Mouse (Mus musculus) mesoderm, embryonic 11.5 days (tissue): ENCODE data around the gene Ptprh.
A peak's percentile ranks its signal among the peaks of the same experiment; 100 is the strongest.
"Not testable (repeated sequence)": the region's sequence is repeated elsewhere in the genome, so short reads cannot be mapped to it uniquely, and the experiment has no call there.

ENCODE experiments used
- DNase-seq: peaks from one replicate; pipeline ENCODE4 v3.0.0-alpha.2; 2012; ENCODE audit warnings: low read depth, low spot score

Ptprh gene

DNA sequence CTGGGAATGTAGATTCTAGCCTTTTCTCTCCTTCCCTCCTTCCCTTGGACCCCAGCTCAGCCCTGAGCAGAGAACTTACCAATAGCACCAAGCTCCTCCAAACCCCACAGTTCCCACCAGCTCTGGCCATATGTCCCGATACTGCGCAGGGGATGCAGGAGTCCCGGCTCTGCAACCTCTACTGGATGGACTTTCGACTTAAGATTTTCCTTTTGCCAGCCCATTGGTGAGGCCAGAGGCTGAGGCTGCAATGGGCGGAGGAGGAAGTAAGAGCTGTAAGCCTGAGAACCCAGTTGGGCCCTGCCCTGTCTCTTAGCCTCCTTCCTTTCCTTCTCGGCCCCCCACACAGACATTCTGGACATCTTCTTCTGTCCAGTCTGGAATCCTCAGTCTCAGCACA is 872 bp downstream of the Ptprh start:
- no peak for DNase-seq

DNA sequence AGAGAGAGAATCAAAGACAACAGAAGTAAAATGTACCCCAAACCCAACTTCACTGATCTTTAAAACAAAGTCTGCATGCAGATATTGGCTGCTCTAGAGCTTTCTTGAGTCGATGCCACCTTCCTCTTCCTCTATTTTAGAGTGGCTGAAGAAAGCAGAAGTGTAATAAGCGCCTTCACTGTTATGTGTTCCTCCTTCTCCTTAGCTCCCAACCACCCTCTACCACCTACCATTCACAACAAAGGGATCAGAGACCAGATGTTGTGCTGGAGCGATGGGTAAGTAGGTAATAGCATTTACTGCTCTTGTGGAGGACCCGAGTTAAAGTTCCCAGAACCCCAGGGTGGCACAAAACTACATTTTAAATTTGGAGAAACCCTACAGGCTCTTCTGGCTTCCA is 6.8 kb downstream of the Ptprh start:
- DNase-seq = not testable (repeated sequence)

DNA sequence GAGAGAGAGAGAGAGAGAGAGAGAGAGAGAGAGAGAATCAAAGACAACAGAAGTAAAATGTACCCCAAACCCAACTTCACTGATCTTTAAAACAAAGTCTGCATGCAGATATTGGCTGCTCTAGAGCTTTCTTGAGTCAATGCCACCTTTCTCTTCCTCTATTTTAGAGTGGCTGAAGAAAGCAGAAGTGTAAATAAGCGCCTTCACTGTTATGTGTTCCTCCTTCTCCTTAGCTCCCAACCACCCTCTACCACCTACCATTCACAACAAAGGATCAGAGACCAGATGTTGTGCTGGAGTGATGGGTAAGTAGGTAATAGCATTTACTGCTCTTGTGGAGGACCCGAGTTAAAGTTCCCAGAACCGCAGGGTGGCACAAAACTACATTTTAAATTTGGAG is 22.4 kb downstream of the Ptprh start:
- DNase-seq = not testable (repeated sequence)

DNA sequence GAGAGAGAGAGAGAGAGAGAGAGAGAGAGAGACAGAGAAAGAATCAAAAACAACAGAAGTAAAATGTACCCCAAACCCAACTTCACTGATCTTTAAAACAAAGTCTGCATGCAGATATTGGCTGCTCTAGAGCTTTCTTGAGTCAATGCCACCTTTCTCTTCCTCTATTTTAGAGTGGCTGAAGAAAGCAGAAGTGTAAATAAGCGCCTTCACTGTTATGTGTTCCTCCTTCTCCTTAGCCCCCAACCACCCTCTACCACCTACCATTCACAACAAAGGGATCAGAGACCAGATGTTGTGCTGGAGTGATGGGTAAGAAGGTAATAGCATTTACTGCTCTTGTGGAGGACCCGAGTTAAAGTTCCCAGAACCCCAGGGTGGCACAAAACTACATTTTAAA is 31.5 kb downstream of the Ptprh start:
- DNase-seq = not testable (repeated sequence)

DNA sequence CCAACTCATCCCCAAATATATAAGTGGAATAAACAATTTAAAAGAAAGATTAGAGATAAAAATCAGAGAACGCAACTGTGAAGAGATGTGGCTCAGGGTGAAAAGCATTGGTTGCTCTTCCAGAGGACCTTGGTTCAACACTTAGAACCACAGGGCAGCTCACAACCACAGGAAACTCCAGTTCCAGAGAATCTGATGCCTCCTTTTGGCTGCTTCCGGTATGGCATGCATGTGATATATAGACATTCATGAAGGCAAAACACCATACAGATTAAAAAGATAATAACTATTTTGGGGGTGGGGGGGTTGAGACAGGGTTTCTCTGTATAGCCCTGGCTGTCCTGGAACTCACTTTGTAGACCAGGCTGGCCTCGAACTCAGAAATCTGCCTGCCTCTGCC is 41.2 kb downstream of the Ptprh start:
- no peak for DNase-seq

DNA sequence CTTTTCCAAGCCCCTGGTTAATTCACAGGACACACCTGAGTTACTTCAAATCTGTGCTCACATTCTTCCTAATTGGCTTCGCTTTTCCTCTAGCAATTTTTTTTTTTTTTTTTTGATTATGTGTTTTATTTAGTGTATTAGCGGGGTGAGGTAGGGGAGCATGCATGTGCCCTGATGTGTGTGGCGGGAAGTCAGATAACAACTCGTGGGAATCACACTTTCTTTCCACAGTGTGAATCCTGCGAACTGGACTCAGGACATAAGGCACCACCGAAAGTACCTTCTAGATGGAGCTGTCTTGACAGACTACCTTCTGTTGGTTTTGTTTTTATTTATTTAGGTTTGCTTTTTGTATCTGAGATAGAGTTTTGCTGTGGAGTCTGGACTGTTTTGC is 46.7 kb downstream of the Ptprh start:
- DNase-seq = no peak

DNA sequence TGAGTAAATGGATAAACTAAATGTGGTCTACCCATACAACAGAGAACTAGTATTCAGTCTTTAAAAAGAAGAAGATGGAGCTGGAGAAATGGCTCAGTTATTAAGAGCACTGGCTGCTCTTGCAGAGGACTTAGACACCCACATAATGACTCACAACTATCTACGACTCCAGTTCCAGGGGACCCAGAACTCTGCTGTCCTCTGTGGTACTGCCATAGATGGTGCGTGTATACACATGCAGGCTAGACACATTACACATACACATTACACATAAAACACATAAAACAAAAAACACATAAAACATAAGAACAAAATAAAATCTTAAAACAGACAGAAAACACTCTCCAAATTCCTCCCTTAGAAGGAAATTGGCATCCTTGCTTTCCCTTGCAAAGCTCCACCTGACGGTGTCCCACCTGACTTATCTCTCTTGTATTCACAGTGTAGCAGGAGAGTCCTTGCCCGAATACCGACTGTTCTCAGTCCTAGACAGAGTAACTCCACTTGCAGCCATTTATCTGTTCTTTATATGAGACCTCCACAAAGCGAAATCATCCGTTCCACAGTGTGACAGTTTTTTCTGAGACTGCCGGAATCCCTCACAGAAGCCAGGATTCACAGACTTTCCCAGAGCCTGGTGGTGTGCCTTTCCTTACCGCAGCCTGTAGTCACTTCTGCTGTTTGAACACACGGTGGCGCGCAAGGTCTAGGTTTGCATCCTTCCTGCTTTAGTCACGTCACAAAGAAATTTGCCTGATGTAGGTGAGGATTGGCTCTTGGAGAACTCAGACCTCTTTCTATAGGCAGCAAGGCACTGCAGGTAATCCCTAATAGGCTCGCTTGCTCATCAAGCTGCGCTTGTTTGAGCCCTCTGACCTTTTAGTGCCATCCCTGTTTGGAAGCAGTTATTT is 47.3 kb downstream of the Ptprh start:
- DNase-seq = peak; percentile 91

DNA sequence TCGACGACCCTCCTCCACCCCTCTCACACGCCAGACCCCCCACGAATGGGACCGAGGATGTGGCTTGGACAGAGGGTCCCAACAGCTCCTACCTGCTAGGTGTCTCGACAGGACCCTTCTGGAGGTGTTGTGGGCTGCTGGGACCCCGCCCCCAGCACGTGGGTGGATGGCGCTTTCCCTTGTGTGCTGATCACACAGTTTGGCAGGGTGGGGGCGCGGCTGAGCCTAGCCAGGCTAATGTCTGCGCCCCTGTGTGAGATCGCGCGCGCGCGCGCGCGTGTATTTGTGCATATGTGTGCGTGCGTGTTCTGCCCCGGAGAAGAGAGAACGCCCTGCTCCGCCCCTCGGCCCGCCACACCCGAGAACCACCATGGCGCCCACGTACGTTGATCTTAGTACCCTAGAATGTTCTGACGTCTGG is 56.6 kb downstream of the Ptprh start, which contains the start of gene Syt5:
Syt5 (minus strand) TSS at position 321 of the 421 bp plus-strand sequence.
- peak; percentile 30 for DNase-seq

DNA sequence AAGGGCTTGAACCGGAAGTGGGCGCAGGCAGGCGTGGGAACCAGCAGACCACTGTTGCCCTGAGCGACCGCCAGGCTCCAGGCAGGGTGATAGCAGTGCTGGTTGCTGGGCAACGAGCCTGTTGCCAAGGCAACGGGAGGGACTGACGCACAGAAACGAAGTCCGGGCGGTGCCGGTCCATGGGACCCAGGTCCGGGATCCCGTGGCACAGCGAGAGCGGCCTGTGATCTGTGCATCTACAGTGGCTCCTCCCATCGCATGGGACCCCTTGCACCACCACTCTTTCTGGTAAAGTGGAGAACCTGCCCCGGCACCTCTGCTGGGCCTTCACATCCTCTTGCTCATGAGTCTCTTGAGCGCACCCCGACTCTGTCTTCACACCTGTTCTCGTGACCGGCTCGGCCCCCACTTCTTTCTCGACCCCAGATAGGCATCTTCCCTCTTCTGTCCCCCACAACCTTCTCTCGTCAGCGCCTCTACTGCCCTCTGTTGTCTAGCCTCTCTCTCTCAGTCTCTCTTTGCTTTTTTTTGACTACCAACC is 57.2 kb downstream of the Ptprh start:
- peak; percentile 93 for DNase-seq

DNA sequence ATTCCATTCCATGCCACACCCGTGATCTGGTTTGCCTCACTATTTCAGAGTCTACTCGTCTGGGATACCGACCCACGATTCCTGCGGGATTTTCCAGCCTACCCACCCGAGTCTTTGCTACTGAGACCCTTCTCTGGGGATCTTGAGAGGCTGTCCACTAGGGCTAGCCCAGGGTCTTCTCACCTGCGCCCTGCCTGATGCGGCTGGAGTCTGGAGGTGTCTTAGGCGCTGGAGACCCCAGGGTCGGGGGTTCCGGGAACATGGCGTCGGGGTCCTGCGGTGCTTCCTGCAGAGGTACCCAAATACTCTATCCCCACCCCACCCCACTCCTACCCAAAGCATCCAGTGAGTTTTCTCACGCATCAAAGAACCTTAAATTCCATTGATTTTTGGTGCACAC is 57.8 kb downstream of the Ptprh start:
- DNase-seq = no peak

DNA sequence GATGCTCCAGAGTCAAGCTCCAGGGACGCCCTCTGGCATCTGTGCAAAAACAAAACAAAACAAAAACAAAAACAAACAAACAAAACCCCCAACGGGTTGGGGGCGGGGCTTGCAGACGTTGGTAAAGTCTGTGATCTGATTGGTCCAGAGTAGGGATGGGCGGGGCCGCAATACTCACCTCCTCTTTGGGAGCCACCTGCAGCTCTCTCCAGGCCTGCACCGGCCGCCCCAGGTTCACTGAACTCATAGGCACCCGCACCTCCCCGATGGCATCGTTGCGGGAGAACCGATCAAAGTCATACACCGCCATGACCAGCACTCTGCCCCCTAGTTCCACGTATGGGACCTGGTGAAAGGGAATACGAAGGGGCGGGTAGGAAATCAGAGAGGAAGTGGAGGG is 61.8 kb downstream of the Ptprh start:
- DNase-seq = no peak

DNA sequence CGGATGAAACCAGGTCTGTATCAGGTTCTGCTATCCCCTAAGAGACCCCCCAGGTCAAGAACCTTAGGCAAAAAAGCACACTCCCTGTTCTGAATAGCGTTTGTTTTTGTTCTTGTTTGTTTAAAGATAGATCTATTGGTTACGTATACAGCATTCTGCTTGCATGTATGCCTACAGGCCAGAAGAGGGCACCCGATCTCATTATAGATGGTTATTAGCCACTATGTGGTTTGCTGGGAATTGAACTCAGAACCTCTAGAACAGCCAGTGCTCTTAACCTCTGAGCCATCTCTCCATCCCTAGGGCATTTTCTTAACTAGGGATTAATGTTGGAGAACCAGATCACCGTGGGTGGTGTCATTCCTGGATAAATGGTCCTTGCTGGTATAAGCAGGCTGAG is 62.5 kb downstream of the Ptprh start:
- no peak for DNase-seq

DNA sequence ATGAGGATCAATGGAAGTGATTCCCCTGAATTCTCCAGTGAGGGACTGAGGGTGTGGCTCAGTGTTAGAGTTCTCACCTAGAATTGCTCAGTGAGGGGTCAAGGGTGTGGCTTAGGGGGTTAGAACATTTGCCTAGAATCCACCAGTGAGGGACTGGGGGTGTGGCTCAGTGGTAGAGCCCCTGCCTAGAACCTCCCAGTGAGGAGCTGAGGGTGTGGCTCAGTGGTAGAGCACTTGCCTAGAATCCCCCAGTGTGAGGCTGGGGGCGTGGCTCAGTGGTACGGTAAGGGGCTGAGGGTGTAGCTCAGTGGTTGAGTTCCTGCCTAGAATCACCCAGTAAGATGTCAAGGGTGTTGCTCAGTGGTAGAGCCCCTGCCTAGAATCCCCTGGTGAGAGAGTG is 64.8 kb downstream of the Ptprh start:
- no peak for DNase-seq

DNA sequence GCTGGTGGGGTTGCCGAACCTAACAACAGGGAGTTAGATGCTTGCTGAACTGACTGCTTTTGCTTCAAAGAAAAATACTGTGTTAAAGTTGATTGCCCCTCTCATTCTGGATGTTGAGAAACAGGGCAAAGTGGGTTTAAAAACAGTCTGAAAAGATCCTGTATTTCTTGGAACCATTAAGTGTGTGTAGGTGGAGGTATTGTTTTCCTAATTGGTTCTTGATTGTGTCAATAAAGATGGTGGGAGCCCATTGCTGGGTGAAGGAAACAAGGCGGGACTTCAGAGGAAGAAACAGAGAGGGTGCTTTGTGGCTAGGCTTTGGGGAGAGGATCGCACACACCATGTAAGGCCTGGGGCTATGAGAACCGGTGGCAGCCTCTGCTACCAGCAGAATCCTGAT is 66.7 kb downstream of the Ptprh start:
- DNase-seq = no peak

DNA sequence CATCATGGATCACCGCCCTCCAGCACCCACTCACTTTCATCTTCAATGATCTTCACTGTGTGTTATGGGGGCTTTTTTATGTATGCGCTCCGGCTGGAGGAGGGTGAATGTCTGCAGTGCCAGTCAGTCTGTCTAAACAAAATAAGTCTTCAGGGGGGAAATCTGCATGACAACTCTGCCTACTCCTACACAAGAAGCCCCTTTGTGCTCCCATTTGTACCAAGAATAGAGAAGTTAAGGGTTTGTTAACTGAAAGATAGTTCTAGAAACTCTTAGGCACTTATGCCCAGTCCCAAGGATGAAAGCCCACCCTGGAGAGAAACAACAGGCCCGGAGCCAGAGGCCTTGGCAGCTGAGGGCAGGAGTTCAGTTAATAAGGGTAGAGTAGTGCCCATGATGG is 67.5 kb downstream of the Ptprh start:
- DNase-seq = no peak

DNA sequence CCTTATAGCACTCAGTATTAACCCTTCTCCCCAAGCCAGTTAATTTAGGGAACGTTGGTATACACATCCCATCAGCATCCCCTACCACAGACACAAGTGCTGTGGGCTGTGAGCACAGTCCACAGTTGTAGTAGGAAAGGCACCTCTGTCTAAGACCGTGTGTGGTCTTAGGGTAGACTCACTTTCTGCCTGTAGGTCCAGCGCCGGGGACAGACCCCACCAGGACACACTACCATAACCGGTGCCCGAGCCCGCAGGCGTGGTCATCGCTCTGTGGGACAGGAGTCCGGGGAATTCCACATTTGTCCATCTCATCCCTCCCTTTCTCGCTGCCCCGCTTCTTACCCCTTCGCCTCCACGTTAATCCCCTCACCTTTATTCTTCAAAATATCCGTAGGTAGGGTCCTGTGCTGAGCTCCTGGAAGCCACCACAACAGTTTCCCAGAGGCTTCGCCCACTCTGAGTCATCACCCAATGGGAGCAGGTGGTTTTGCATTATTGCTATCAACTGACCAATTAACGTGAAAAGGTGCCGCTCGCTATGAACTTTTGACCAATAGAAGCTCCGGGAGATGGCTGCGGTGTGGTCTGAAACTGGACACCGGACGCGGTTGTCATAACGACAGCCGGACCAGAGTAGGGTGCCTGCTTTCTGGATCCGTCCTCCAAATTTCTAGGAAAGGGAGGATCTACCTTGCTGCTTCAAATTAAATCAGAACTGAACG is 71.7 kb downstream of the Ptprh start, which contains the start of gene Dnaaf3:
Dnaaf3 (minus strand) TSS at position 449 of the 725 bp plus-strand sequence.
- peak; percentile 92 for DNase-seq

DNA sequence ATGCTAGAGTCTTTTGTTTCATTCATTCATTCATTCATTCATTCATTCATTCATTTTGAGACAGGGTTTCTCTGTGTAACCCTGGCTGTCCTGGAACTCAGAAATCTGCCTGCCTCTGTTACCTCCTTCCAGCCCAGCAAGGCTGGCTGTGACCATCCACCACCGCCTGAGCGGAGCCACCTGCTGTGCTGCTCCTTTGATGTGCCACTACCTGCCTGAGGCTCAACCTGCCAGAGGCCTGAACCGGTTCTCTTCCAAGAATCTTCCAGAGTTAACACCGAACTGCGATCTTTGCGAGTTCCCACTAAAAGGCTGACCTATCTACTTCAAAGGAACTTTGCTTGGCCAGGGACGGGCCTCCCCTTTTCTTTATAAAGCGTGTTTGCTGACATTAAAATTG is 73.7 kb downstream of the Ptprh start:
- not testable (repeated sequence) for DNase-seq

DNA sequence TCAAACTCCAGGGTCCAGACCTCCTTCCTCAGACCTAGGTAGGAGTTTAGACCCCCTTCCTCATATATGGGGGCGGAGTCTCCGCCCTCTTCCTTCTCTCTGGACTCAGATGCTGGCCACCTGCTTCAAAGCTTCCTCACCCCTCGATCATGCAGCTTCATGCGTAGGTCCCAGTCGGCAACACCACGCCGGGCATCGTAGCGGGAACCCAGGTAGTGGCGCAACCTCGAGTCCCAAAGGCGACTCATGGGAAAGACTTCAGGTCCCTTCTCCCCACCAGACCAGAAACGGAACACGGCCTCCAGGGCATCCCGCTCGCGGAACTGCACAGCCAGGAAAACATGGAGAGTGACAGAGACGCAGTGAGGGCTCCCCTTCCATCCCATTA is 76.5 kb downstream of the Ptprh start:
- no peak for DNase-seq

DNA sequence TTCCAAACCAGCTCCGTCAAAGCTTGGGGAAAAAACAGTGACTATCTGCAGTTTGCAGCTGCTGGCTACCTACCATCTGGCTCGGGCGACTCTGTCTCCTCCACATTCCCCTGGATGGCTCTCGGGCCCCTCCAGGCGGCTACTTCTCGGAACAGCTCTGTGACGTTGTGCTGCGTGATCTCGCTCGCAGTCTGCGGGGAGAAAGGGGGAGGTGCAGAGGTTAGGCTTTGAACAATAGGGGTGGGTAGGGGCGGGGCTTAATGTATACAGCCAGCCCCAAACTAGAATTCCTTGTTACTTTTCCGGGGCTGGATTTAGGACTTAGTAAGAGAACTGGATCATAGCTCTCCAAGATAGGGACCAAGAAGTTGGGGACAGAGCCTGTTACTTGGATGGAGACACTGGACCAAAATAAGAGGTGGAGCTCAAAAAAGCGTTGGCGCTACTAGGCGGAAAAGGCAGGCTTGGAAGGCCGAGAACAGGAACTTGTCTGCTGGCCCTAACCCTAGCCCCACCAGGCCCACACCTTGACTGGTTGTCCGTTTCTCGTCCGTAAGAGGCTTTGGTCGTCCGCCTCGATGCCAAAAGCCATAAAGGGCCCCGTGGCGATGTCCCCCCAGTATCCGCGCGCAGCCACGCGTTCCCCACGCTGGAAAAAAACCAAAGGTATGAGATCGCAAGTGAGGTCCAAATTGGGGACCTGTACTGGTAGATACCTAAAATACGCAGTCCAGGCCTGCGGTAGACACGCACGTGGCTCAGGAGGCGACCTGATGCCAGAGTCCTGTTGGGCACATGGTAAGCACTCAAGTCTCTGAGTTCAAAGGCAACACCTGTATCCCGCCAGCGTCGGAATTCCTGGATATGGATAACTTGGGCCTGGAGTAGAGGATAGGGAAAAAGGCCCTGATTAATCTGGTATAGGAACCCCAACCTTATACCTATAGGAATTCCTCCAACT is 77.2 kb downstream of the Ptprh start:
- DNase-seq = peak; percentile 94

DNA sequence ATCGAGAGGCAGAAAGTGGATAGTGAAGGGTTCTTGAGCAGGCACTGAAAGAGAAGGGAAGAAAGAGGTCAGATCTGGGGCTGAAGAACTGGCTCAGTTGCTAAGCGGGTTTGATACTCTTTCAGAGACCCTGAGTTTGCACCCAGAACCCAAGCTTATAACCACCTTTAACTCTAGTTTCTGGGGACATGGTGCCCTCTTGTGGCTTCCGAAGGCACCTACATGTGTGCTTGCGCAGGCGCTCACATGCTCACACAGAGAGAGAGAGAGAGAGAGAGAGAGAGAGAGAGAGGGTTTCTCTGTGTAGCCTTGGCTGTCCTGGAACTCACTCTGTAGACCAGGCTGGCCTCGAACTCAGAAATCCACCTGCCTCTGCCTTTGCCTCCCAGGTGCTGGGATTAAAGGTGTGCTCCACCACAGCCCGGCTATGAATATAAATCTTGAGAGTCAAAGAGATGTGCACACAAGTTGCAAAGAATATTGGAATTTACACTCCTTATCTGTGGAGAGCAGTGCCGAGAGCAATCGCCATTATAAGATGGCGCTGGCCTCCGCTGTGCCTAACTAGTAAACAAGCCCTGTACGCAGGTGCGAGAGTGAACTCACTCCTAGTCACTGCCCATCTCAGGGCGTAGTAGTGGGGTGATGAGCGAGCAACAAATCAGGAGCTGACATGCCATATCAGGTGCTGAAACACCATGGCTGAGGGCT is 79.5 kb downstream of the Ptprh start, which contains the start of gene Tnni3:
Tnni3 (minus strand) TSS at position 18 of the 711 bp plus-strand sequence.
- DNase-seq = peak; percentile 77
